Mouse (Mus musculus): ENCODE measurements around the gene Crtap. TPM values are rescaled to one million over a fixed set of nuclear protein-coding genes. Genes with fewer than 3 reads are reported as not detected.
"Not testable (repeated sequence)": the region's sequence is repeated elsewhere in the genome, so short reads cannot be mapped to it uniquely, and the experiment has no call there.

The Crtap gene
- polyA plus RNA-seq, 1 experiment from 2014 or later: 17.6 TPM

GRCm38 (mm10) chr9:114394136-114394535 is 3.7 kb upstream of the Crtap start:
- H3K4me3 ChIP-seq (replicated peaks); H3K27ac ChIP-seq; H3K9me3 ChIP-seq; H3K9ac ChIP-seq (replicated peaks); ATAC-seq; H3K4me1 ChIP-seq (replicated peaks); H3K27me3 ChIP-seq; H3K4me2 ChIP-seq (replicated peaks); H3K36me3 ChIP-seq: not testable (repeated sequence)
- 67% methylated on average over 6 of the region's 6 CpGs for WGBS

- peak overlapping the region; percentile 94 for H3K4me2 ChIP-seq (replicated peaks)
- 7% methylated on average over 10 of the region's 10 CpGs for WGBS
- peaks cover 3% of the 10 kb centered on the region; the same call in 1 of the 2 replicates for H3K27me3 ChIP-seq
- peaks cover 6% of the 10 kb centered on the region; the same call in 1 of the 2 replicates for H3K4me1 ChIP-seq (replicated peaks)
- peak overlapping the region; percentile 72 for H3K4me3 ChIP-seq (replicated peaks)
- H3K9ac ChIP-seq (replicated peaks): peak overlapping the region; percentile 80
- H3K9me3 ChIP-seq: no peaks in the 10 kb centered on the region
- no peak overlapping the region for H3K27ac ChIP-seq
- no peaks in the 10 kb centered on the region for H3K36me3 ChIP-seq
- no peak for ATAC-seq
Observed at GRCm38 (mm10) chr9:114390749-114391075, 237 bp upstream of the Crtap start.

- Histone ChIP-seq H3K9ac (replicated peaks) (no peak overlapping the region), H3K27ac (no peak overlapping the region), H3K36me3 (no peaks in the 10 kb centered on the region), H3K4me1 (replicated peaks) (peaks cover 6% of the 10 kb centered on the region; the same call in 1 of the 2 replicates), H3K9me3 (no peaks in the 10 kb centered on the region), H3K4me2 (replicated peaks) (peak overlapping the region; percentile 94), H3K27me3 (peaks cover 3% of the 10 kb centered on the region; the same call in 1 of the 2 replicates), H3K4me3 (replicated peaks) (peak overlapping the region; percentile 72)
- no peak; the same call in none of the 2 replicates for ATAC-seq
- WGBS: 77% methylated on average over 8 of the region's 8 CpGs
Observed at GRCm38 (mm10) chr9:114389371-114389904, 1.0 kb downstream of the Crtap start.

GRCm38 (mm10) chr9:114388701-114389370 is 1.6 kb downstream of the Crtap start:
- H3K27ac ChIP-seq: no peak overlapping the region
- no peak for ATAC-seq

GRCm38 (mm10) chr9:114388288-114388687 is 2.2 kb downstream of the Crtap start:
- Histone ChIP-seq H3K9me3 (no peaks in the 10 kb centered on the region), H3K4me1 (replicated peaks) (peaks cover 6% of the 10 kb centered on the region; the same call in 1 of the 2 replicates), H3K4me2 (replicated peaks) (no peak overlapping the region), H3K4me3 (replicated peaks) (no peak overlapping the region), H3K27ac (no peak overlapping the region), H3K27me3 (peaks cover 3% of the 10 kb centered on the region; the same call in 1 of the 2 replicates), H3K9ac (replicated peaks) (no peak overlapping the region), H3K36me3 (no peaks in the 10 kb centered on the region)
- no peak for ATAC-seq
- 91% methylated on average over 8 of the region's 8 CpGs for WGBS

More at GRCm38 (mm10) chr9:114388701-114389370, 1.6 kb downstream of the Crtap start:
- Histone ChIP-seq H3K4me1 (replicated peaks) (peaks cover 6% of the 10 kb centered on the region; the same call in 1 of the 2 replicates), H3K36me3 (no peaks in the 10 kb centered on the region), H3K4me3 (replicated peaks) (no peak overlapping the region), H3K4me2 (replicated peaks) (no peak overlapping the region), H3K27me3 (peaks cover 3% of the 10 kb centered on the region; the same call in 1 of the 2 replicates), H3K9me3 (no peaks in the 10 kb centered on the region), H3K9ac (replicated peaks) (no peak overlapping the region)
- WGBS: 88% methylated on average over 3 of the region's 3 CpGs

GRCm38 (mm10) chr9:114387086-114387485 is 3.4 kb downstream of the Crtap start:
- no peak overlapping the region for H3K9ac ChIP-seq (replicated peaks)
- no peaks in the 10 kb centered on the region for H3K9me3 ChIP-seq
- ATAC-seq: no peak
- no peak overlapping the region for H3K27ac ChIP-seq
- H3K4me1 ChIP-seq (replicated peaks): peaks cover 6% of the 10 kb centered on the region; the same call in 1 of the 2 replicates
- peaks cover 3% of the 10 kb centered on the region; the same call in 1 of the 2 replicates for H3K27me3 ChIP-seq
- WGBS: 84% methylated on average over 6 of the region's 6 CpGs
- no peak overlapping the region for H3K4me2 ChIP-seq (replicated peaks)
- no peaks in the 10 kb centered on the region for H3K36me3 ChIP-seq
- no peak overlapping the region for H3K4me3 ChIP-seq (replicated peaks)

- Histone ChIP-seq H3K4me2 (replicated peaks) (no peak overlapping the region), H3K27ac (no peak overlapping the region), H3K9me3 (no peaks in the 10 kb centered on the region), H3K4me1 (replicated peaks) (no peaks in the 10 kb centered on the region), H3K36me3 (no peaks in the 10 kb centered on the region), H3K27me3 (no peaks in the 10 kb centered on the region), H3K4me3 (replicated peaks) (no peak overlapping the region), H3K9ac (replicated peaks) (no peak overlapping the region)
- ATAC-seq: no peak
- WGBS: 97% methylated on average over 10 of the region's 10 CpGs
Observed at GRCm38 (mm10) chr9:114385160-114385559, 5.3 kb downstream of the Crtap start.

GRCm38 (mm10) chr9:114384691-114385090 is 5.8 kb downstream of the Crtap start:
- 91% methylated on average over 24 of the region's 24 CpGs for WGBS
- H3K4me3 ChIP-seq (replicated peaks): no peak overlapping the region
- ATAC-seq: no peak
- no peak overlapping the region for H3K27ac ChIP-seq
- no peaks in the 10 kb centered on the region for H3K36me3 ChIP-seq
- H3K4me1 ChIP-seq (replicated peaks): no peaks in the 10 kb centered on the region
- no peak overlapping the region for H3K9ac ChIP-seq (replicated peaks)
- H3K4me2 ChIP-seq (replicated peaks): no peak overlapping the region
- H3K9me3 ChIP-seq: no peaks in the 10 kb centered on the region
- no peaks in the 10 kb centered on the region for H3K27me3 ChIP-seq

- no peak for ATAC-seq
Observed at GRCm38 (mm10) chr9:114382936-114383710, 7.4 kb downstream of the Crtap start.

GRCm38 (mm10) chr9:114380881-114381733 is 9.4 kb downstream of the Crtap start:
- no peak overlapping the region for H3K9ac ChIP-seq (replicated peaks)
- no peaks in the 10 kb centered on the region for H3K36me3 ChIP-seq
- H3K9me3 ChIP-seq: no peaks in the 10 kb centered on the region
- H3K27ac ChIP-seq: no peak overlapping the region
- WGBS: 71% methylated on average over 17 of the region's 17 CpGs
- H3K4me1 ChIP-seq (replicated peaks): no peaks in the 10 kb centered on the region
- ATAC-seq: peak; percentile 71
- H3K4me2 ChIP-seq (replicated peaks): no peak overlapping the region
- no peaks in the 10 kb centered on the region for H3K27me3 ChIP-seq
- no peak overlapping the region for H3K4me3 ChIP-seq (replicated peaks)

More at GRCm38 (mm10) chr9:114382936-114383710, 7.4 kb downstream of the Crtap start:
- no peak overlapping the region for H3K4me3 ChIP-seq (replicated peaks)
- no peak overlapping the region for H3K27ac ChIP-seq
- H3K4me1 ChIP-seq (replicated peaks): no peaks in the 10 kb centered on the region
- WGBS: 89% methylated on average over 17 of the region's 17 CpGs
- H3K27me3 ChIP-seq: no peaks in the 10 kb centered on the region
- H3K4me2 ChIP-seq (replicated peaks): no peak overlapping the region
- H3K9me3 ChIP-seq: no peaks in the 10 kb centered on the region
- H3K9ac ChIP-seq (replicated peaks): no peak overlapping the region
- H3K36me3 ChIP-seq: no peaks in the 10 kb centered on the region

GRCm38 (mm10) chr9:114379871-114380270 is 10.6 kb downstream of the Crtap start:
- H3K9me3 ChIP-seq: no peaks in the 10 kb centered on the region
- H3K27me3 ChIP-seq: no peaks in the 10 kb centered on the region
- H3K4me1 ChIP-seq (replicated peaks): no peaks in the 10 kb centered on the region
- no peak overlapping the region for H3K4me2 ChIP-seq (replicated peaks)
- H3K9ac ChIP-seq (replicated peaks): no peak overlapping the region
- no peaks in the 10 kb centered on the region; the same call in 1 of the 2 replicates for H3K36me3 ChIP-seq
- ATAC-seq: no peak
- no peak overlapping the region for H3K4me3 ChIP-seq (replicated peaks)
- WGBS: 84% methylated on average over 12 of the region's 12 CpGs
- no peak overlapping the region for H3K27ac ChIP-seq

Measured in midbrain, embryonic 13.5 days (tissue).